Mouse (Mus musculus) heart, embryonic 15.5 days (tissue): Measurements from ENCODE around the gene Rpa1. TPM values are rescaled to one million over a fixed set of nuclear protein-coding genes. Genes with fewer than 3 reads are reported as not detected.

ENCODE experiments used
- ATAC-seq: fragments of 200-750 bp; cut with Nextera tagmentation; replicated peaks from 2 replicates; pipeline ENCODE4 v1.8.0; 2017; ENCODE audit warnings: low read depth, moderate TSS enrichment; ENCODE audit not compliant: insufficient number of reproducible peaks, insufficient read depth, low FRiP score
- H3K27ac ChIP-seq: fragments of 300-500 bp; sonication (generic); 2 replicates; pipeline ENCODE4 v1.5.1; 2015; ENCODE audit warnings: mild to moderate bottlenecking, inconsistent platforms
- H3K27me3 ChIP-seq: fragments of 300-500 bp; sonication (generic); 2 replicates; pipeline ENCODE4 v1.6.1; 2015; ENCODE audit warnings: inconsistent platforms
- H3K36me3 ChIP-seq: fragments of 300-500 bp; sonication (generic); 2 replicates; pipeline ENCODE4 v1.6.1; 2015; ENCODE audit warnings: mild to moderate bottlenecking, inconsistent platforms
- H3K4me1 ChIP-seq: fragments of 300-500 bp; sonication (generic); replicated peaks from 2 replicates; pipeline ENCODE4 v1.6.1; 2015; ENCODE audit warnings: inconsistent platforms
- H3K4me2 ChIP-seq: fragments of 300-500 bp; sonication (generic); 2 replicates; pipeline ENCODE4 v1.6.1; 2015; ENCODE audit warnings: inconsistent platforms, mild to moderate bottlenecking, moderate library complexity
- H3K4me3 ChIP-seq: fragments of 300-500 bp; sonication (generic); 2 replicates; pipeline ENCODE4 v1.5.1; 2015; ENCODE audit warnings: mild to moderate bottlenecking, inconsistent platforms
- H3K9ac ChIP-seq: fragments of 300-500 bp; sonication (generic); 2 replicates; pipeline ENCODE4 v1.6.1; 2015; ENCODE audit warnings: mild to moderate bottlenecking, inconsistent platforms
- H3K9me3 ChIP-seq: fragments of 300-500 bp; sonication (generic); replicated peaks from 2 replicates; pipeline ENCODE4 v1.6.1; 2016; ENCODE audit warnings: inconsistent platforms
- WGBS: fragments of 180-500 bp; shearing (Covaris S2); methylation state at CpG from one replicate; pipeline ENCODE4 v1.1.7; 2015; ENCODE audit warnings: mixed read lengths; 5-methylcytosine and 5-hydroxymethylcytosine counted together
- polyA plus RNA-seq: library from polyadenylated mRNA; unstranded; fragments of >200 nt; fragmentation: Nextera tagmentation; extraction: Ambion mirVana; gene quantifications from 2 replicates; pipeline ENCODE4 v1.2.1, GENCODE M21; 2015

Gene Rpa1
- polyA plus RNA-seq, 1 experiment from 2014 or later = 86.2 TPM

DNA sequence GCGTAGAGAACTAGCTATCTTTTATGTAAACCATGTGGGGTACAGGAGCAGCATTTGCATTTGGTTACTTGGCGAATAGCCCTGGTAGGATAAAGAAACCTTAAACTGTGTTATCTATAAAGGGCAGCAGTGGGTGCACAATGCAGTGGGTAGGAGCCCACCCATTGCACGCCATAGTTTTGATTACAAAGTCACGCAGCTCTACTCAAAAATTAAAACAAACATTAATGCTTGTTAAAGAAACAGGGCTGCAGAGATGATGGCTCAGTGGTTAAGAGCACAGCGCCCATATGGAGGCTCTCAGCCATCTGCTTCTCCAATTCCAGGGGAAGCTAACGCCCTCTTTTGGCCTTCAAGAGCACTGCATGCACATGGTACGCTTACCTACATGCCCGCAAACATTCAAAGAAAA is 24.8 kb downstream of the Rpa1 start:
- no peak overlapping the region for H3K4me3 ChIP-seq
- H3K4me1 ChIP-seq = peaks cover 13% of the 10 kb centered on the region
- no peaks in the 10 kb centered on the region for H3K27me3 ChIP-seq
- H3K9ac ChIP-seq = no peak overlapping the region
- no peak for ATAC-seq
- H3K27ac ChIP-seq = no peak overlapping the region
- no peaks in the 10 kb centered on the region for H3K9me3 ChIP-seq
- peaks cover 9% of the 10 kb centered on the region; the same call in 1 of the 2 replicates for H3K36me3 ChIP-seq
- 74% methylated on average over 8 of the region's 8 CpGs for WGBS
- no peak overlapping the region for H3K4me2 ChIP-seq

DNA sequence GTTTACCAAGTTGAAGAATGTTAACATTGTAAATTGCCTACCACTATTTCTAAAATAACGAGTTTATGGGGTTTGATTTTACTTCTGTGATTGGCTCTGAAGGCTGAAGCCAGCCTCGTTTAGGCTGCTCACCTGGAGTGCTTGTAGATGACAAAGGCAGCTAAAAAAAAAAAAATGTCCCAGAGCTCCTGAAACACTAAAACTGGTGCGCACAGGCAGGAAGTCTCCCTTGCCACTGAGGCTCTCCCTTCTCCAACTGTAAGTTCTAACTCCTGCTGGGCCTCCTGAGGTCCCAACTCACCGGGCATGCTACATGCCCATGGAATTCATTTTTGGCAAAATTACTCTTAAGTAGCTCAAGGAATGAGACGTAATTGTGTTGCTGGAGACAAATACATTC is 28.9 kb downstream of the Rpa1 start:
- no peak overlapping the region for H3K27ac ChIP-seq
- H3K9me3 ChIP-seq = no peaks in the 10 kb centered on the region
- H3K9ac ChIP-seq = no peak overlapping the region
- 70% methylated on average over 5 of the region's 5 CpGs for WGBS
- peaks cover 34% of the 10 kb centered on the region for H3K36me3 ChIP-seq
- no peaks in the 10 kb centered on the region for H3K4me1 ChIP-seq
- no peaks in the 10 kb centered on the region for H3K27me3 ChIP-seq
- no peak overlapping the region for H3K4me3 ChIP-seq
- no peak for ATAC-seq
- no peak overlapping the region for H3K4me2 ChIP-seq

DNA sequence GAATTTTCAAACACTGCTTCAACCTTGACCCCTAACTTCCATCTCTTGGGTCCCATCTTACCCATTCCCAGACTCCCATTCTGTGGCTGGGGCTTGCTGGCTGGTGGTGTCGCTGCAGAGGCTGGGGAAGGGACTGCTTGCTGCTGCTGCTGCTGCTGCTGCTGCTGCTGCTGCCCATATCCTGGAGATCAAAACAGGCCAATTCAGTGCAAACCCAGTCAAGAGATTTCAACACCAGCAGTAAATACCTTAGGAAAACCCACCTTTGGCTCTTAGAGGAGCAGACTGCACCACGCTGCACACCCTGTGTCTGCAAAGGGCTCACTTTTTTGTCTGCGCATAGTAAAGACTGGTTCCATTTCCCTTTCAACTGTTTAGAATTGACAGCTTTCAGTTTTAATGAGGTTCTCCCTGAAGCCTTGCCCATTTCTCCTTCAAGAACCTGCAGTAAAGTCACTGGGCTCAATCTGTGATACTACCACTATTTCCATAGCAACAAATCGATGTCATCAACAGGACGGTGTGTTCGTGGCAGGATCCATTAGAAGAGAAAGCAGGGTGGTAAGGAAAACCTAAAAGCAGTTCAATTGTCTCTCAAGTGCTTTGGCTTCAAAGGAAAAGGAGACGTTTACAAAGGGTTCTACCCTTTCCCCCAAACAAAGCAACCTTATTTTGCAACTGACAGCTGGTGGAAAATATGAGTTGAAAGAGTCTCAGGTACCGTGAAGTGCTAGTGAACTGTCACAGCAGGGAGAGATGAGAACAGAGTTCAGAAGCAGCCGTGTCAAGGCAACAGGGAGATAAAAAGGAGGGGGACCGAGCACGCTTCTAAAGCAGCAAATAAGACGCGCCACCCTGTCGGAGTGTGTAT is 29.5 kb downstream of the Rpa1 start:
- no peak overlapping the region for H3K4me3 ChIP-seq
- no peak overlapping the region for H3K4me2 ChIP-seq
- no peak overlapping the region for H3K9ac ChIP-seq
- no peaks in the 10 kb centered on the region for H3K27me3 ChIP-seq
- peaks cover 38% of the 10 kb centered on the region for H3K36me3 ChIP-seq
- WGBS = 69% methylated on average over 14 of the region's 14 CpGs
- H3K27ac ChIP-seq = no peak overlapping the region
- ATAC-seq = no peak
- H3K9me3 ChIP-seq = no peaks in the 10 kb centered on the region
- H3K4me1 ChIP-seq = no peaks in the 10 kb centered on the region

DNA sequence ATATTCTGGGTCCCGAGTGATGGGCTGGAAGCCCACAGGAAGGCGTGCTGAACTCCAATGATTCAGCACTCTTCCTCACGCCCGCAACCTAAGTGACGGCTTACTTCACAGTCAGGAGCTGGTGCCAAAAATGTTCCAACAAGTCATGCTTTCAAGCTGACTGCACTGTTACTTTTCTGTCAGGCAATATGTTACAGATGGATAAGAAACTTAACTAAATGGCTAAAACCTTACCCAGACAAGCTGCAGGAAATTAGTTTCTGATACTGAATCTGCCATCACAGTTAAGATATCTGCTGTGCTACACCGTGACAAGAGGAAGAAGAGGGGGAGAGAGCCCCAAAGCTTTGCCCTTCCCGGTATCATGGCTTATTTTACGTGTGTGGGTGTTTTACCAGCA is 34.3 kb downstream of the Rpa1 start:
- H3K4me3 ChIP-seq = no peak overlapping the region
- no peaks in the 10 kb centered on the region for H3K9me3 ChIP-seq
- H3K27me3 ChIP-seq = no peaks in the 10 kb centered on the region
- no peaks in the 10 kb centered on the region for H3K4me1 ChIP-seq
- H3K27ac ChIP-seq = no peak overlapping the region
- 72% methylated on average over 8 of the region's 8 CpGs for WGBS
- H3K9ac ChIP-seq = no peak overlapping the region
- no peak overlapping the region for H3K4me2 ChIP-seq
- H3K36me3 ChIP-seq = peaks cover 78% of the 10 kb centered on the region
- ATAC-seq = no peak

DNA sequence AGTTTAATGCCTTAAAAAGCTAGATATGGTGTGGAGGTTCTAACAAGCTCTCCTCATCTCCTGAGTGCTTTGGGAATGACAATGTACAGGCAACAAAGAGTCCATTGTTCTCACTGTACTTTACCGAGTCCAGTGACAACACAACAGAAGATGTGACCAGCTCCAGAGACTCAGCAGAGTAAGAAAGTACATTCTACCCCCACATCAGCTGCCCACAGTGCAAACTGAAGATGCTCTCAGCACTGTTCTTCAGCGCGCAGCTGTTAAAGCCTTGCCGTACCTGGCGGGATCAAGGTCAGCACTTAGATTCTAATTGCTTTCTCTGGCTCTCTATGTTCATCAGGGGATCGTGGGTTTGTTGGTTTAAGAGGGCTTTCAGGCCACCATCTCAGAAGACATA is 36.4 kb downstream of the Rpa1 start:
- Histone ChIP-seq H3K4me3 (no peak overlapping the region), H3K4me1 (no peaks in the 10 kb centered on the region), H3K36me3 (peaks cover 80% of the 10 kb centered on the region), H3K27ac (no peak overlapping the region), H3K27me3 (no peaks in the 10 kb centered on the region), H3K9ac (no peak overlapping the region), H3K4me2 (no peak overlapping the region), H3K9me3 (no peaks in the 10 kb centered on the region)
- no peak for ATAC-seq
- WGBS = 87% methylated on average over 6 of the region's 6 CpGs

DNA sequence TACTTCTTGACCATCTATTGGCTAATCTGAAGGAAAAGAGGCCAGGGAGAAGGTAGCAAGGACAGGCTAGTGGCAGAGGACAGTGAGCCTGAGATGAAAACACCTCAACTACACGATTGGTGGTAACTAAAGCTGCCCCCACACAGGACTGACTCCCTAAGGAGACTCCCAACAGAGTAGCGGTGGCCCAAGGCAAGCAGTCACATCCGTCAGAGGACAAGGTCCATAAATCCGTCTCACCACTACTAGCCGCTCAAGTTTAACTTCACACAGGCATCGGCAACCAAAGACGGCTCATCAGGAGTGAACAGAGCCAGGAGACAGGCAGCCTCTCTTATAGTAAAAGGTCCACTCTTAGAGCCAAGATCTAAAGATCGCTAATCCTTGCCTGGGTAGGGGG is 37.3 kb downstream of the Rpa1 start:
- H3K9me3 ChIP-seq = no peaks in the 10 kb centered on the region
- peaks cover 79% of the 10 kb centered on the region for H3K36me3 ChIP-seq
- H3K9ac ChIP-seq = no peak overlapping the region
- no peak overlapping the region for H3K4me2 ChIP-seq
- no peak overlapping the region for H3K4me3 ChIP-seq
- no peaks in the 10 kb centered on the region for H3K4me1 ChIP-seq
- no peaks in the 10 kb centered on the region for H3K27me3 ChIP-seq
- no peak overlapping the region for H3K27ac ChIP-seq
- 88% methylated on average over 8 of the region's 8 CpGs for WGBS
- ATAC-seq = no peak

DNA sequence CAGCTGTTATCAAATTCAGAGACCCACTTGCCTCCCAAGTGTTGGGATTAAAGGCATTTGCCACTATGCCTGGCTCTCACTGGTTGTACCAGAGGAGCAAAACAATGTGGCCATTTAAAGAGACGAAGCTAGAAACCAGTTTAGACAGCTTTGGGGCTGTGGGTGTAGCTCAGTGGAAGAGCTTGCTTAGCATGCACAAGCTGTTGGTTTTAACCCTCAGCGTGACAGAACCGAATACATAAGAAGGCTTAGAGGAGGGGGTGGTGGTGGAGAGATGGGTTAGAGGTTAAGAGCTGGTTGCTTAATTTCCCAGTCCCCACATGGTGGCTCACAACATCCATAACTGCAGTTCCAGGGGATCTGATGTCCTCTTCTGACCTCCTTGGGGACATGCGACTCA is 39.5 kb downstream of the Rpa1 start:
- Histone ChIP-seq H3K4me2 (no peak overlapping the region), H3K27ac (no peak overlapping the region), H3K4me1 (no peaks in the 10 kb centered on the region), H3K9ac (no peak overlapping the region), H3K9me3 (no peaks in the 10 kb centered on the region), H3K4me3 (no peak overlapping the region), H3K36me3 (peaks cover 72% of the 10 kb centered on the region), H3K27me3 (no peaks in the 10 kb centered on the region)
- 79% methylated on average over 4 of the region's 4 CpGs for WGBS
- no peak for ATAC-seq

DNA sequence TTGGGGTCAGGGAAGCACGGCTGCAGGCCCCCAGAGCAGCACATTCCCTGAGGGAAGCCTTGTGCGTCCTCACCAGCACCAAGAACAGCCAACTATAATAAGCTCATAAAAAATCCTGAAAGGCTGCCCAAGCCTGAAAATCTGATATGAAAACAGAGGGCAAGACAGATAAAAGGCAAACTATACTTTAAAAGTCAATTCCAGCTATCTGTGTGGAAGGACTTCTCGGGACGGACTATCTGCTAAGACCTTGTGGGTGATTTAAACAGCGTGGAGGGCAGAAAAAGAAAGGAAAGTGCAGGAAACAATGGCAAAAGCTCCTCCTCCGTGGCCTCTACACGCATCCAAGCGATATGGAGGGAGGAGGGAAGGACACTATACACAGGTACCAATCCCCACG is 43.3 kb downstream of the Rpa1 start:
- Histone ChIP-seq H3K36me3 (peaks cover 61% of the 10 kb centered on the region), H3K9me3 (no peaks in the 10 kb centered on the region), H3K4me3 (no peak overlapping the region), H3K9ac (no peak overlapping the region), H3K27me3 (no peaks in the 10 kb centered on the region), H3K4me2 (no peak overlapping the region), H3K4me1 (no peaks in the 10 kb centered on the region), H3K27ac (no peak overlapping the region)
- ATAC-seq = no peak
- 81% methylated on average over 9 of the region's 9 CpGs for WGBS

DNA sequence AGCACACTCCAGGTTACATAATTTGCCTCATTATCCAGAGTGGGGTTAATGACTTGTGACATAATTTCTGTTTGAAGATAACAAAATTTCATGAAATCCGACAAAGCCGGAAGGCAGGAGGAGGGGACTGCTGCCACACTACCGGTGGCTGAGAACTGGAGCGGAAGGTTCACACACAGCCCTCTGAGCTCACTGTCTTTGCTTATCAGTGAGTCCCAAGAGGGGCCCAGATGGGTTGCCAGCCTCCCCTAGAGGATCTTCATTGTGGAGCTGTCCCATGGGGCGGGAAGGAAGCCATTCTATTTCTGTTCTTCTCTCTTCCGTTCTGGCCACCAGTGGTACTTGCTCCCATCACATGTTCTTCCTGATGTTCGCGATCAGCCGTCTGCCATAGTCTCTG is 47.2 kb downstream of the Rpa1 start:
- Histone ChIP-seq H3K27ac (no peak overlapping the region), H3K4me1 (peaks cover 28% of the 10 kb centered on the region), H3K36me3 (peaks cover 29% of the 10 kb centered on the region), H3K4me3 (no peak overlapping the region), H3K27me3 (no peaks in the 10 kb centered on the region), H3K9ac (no peak overlapping the region), H3K9me3 (no peaks in the 10 kb centered on the region), H3K4me2 (no peak overlapping the region)
- 72% methylated on average over 9 of the region's 9 CpGs for WGBS
- no peak for ATAC-seq

DNA sequence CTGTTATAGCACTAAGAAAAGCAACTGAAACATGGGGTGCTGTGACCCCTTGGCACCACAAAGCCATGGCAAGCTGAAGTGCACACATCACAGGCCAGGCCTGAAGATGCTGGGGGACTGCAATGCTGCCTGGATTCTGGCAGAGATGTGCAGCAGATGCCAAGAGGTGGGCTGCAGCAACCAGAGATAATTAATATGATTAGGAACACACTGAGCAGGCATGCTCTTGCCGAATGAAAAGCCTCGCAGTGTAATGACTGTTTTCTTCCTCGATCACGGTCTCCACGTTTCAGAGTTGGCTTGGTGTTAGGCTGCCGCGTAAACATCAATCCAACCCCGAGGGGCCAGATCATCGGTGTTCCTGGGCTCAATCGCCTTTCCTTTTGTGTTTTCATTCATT is 48.3 kb downstream of the Rpa1 start:
- Histone ChIP-seq H3K36me3 (peaks cover 21% of the 10 kb centered on the region), H3K4me2 (no peak overlapping the region), H3K27ac (no peak overlapping the region), H3K9ac (no peak overlapping the region), H3K4me1 (peaks cover 37% of the 10 kb centered on the region), H3K27me3 (no peaks in the 10 kb centered on the region), H3K4me3 (no peak overlapping the region), H3K9me3 (no peaks in the 10 kb centered on the region)
- whole genome bisulfite sequencing = 93% methylated on average over 10 of the region's 10 CpGs
- ATAC-seq = no peak

DNA sequence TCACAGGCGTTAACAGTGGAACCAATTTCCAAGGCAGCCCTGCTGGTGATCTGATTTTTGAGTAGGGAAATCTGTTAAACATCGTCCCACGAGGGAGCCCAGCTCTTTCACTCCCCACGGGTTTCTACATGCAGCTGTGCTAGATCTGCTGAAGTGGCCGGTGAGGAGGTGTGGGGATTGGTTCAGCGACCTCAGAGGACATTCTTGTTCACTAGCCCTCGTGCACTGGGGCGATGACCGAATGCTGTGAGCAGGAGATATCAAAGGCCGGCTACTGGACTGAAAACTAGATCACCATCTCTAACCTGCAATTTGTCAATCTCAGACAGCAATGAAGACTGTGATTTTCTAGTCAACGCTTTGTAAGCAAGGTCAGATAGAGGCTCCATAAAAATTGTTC is 49.6 kb downstream of the Rpa1 start:
- Histone ChIP-seq H3K4me3 (no peak overlapping the region), H3K27ac (peak overlapping the region; percentile 82), H3K27me3 (no peaks in the 10 kb centered on the region), H3K9me3 (no peaks in the 10 kb centered on the region), H3K4me2 (no peak overlapping the region), H3K9ac (0 out of 2 replicates have a peak overlapping the region, but pooled peaks have one; percentile 2), H3K4me1 (peaks cover 49% of the 10 kb centered on the region), H3K36me3 (peaks cover 21% of the 10 kb centered on the region)
- ATAC-seq = no peak
- 28% methylated on average over 11 of the region's 11 CpGs for WGBS

DNA sequence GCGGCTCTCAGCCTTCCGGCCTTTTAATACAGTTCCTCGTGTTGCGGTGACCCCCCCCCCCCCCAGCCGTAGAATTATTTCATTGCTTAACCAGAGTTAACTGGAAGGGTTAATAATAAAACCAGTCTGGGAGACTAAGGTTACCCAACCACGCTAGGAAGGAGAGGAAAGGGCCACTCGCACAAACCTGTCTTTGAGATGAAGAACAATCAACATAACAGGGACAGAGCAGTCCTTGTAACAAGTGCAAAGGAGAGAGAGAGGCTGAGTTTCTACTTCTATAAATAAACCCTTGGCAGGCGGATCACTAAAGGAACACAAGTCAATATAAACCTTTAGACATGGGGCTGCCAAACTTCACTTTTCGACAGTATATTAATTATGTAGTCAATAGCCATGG is 50.5 kb downstream of the Rpa1 start:
- Histone ChIP-seq H3K27me3 (no peaks in the 10 kb centered on the region), H3K9ac (no peak overlapping the region), H3K4me2 (peak overlapping the region; percentile 36), H3K9me3 (no peaks in the 10 kb centered on the region), H3K4me3 (no peak overlapping the region), H3K27ac (peak overlapping the region; percentile 82), H3K4me1 (peaks cover 58% of the 10 kb centered on the region), H3K36me3 (peaks cover 21% of the 10 kb centered on the region)
- 57% methylated on average over 9 of the region's 9 CpGs for WGBS
- no peak for ATAC-seq
